Mouse (Mus musculus) fat pad, adult 2 months (tissue): ENCODE data around the gene Svop.

Experiments
- DNase-seq: peaks from one replicate; pipeline ENCODE4 v3.0.0-alpha.2; 2011; ENCODE audit warnings: low read depth, low spot score; ENCODE audit errors: extremely low read depth

Gene Svop

DNA sequence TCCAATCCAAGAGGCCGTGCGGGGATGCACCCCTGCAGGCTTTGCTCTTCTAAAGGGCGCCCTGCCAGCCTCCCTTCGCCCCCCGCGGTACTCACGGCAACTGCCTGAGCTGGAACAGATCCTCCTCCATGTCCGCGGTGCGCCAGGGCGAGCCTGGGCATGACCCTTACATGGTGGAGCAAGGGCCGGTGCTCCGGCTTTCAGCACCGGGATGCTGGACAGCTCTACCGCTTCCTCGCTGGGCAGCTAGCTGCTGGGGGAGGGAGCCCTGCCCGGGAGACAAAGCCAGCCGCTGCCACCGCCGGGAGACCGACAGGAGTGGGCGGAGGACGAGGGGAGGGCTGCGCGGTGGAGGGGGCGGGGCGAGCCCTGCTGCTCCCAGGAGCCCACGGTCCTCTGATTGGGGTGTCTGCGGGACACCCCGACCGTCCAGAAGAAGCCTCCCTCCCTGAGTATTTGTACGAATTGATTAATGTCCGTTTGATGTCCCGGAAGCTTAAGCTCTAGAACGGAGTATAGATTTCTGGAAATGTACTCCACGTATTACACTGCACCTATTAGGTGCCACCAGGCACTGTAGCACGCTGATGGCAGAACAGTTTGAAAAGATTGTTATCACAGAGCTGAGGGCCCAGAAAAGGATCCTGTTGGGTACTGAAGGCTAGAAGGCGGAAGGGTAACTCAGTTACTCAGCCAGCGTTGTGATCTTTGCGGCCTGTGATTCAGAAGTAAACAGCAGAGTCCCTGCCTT is at the start of gene Svop:
Gene Svop, minus strand, starts transcription at position 514 of the 751 bp plus-strand sequence.
- DNase-seq = no peak

DNA sequence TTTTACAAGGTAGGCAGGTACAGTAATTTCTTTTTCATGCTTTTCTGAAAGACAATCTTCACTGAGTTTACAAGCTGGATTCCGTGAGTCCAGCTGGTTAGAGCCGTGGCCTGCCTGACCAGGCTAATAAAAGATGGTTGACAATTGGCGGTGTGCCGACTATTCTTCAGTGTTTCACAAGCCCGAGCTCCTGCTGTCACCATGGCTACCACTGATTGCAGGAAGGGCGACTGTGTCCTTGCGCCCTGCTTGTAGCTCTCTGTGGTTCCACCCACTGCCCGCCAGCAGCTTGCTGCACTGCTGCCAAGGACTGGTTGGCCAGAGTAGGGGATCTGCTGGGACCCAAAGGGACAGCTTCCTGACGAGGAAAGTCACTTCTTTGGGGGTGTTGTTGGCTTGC is 47.8 kb upstream of the Svop start:
- no peak for DNase-seq

DNA sequence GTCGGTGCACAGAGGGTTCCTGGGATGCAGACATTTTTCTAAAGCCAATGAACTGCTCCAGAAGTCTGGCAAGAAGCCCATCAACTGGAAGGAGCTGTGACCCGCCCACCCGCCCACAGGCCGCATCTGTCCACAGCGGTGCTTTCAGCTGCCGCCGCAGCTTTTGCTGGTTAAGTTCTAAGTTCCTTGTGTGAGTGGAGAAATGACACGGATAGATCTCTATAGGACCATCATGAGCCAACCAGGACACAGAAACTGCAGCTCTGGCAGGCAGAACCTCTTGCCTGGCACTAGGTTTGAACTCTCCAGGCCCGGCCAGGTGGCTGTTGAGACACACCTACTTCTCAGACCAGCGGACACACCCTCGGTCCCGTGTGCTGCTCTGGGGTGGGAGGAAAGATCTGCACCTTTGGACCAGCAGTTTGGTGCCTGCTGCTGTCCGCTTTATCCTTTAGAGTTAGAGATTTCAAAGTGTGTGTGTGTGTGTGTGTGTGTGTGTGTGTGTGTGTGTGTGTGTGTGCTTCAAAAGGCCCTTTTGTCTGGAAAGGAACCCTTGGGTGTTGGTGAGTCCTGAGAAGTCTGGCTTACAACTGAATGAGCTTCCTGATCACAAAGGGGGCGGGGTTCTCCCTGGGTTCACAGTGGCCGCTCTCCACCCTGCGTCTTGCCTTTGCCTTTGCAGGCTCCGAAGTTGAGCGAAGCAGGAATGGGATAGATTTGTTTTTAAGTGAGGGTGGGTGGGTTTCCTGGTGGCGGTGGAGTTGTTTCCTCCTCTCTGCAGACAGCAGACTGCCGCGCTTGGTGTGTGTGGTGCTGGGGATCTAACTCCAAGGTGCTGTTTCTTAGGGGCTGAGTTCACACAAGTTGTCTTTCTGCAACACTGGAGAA is 47.2 kb upstream of the Svop start:
- DNase-seq = no peak

DNA sequence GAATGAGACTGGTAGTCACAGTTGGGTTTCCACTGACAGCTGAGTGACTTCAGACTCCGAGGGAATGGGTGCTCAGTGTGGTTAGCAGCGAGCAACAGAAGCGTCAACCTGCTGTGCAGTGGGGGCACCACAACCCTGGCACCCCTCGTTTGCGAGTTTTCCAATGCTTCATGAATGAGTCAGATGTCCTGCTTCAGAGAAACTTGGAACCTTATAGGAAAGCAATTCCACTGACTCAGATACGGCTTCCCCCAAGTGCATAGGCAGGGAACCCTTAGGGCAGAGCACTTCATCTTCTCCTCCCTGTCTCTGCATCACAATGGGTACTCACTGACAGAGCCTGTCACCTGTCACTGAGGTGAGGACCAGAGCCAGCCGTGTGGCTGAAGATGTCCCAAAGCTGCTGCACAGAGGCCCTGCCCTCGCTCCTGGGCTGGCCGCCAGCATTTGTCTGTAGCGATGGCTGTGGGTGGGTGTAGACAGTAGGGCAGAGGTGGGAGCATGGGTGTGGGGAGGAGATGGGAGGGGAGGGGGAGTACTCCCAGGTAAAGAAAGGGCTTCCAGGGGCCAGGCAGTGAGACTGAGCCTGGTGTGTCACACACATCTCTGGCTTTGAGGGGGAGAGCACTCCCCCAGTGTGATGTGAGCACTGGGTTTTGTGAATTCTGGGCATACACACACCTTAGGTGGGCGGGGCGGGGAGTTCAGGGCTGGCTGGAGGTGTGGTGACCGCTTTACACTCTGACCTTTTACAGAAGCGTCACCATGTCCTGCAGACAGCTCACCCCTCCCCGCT is 46.3 kb upstream of the Svop start:
- no peak for DNase-seq

DNA sequence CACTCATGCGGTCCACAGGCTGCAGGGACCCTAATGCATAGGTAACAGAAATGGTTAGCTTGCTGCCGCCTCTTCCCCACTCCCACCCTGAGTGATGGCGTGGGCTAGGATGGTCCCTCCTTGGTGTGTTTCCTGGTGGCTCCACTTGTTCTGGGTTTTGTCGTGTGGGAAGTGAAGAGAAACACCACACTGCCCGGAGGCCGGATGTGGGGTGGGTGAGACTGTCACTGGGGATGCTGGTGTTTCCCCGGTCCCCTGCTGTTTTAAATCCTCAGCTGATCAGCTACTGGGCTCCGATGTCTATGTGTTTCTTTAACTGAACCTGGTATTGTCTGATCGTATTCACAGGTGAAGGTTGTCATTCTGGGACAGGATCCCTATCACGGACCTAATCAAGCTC is 44.1 kb upstream of the Svop start:
- DNase-seq = no peak

DNA sequence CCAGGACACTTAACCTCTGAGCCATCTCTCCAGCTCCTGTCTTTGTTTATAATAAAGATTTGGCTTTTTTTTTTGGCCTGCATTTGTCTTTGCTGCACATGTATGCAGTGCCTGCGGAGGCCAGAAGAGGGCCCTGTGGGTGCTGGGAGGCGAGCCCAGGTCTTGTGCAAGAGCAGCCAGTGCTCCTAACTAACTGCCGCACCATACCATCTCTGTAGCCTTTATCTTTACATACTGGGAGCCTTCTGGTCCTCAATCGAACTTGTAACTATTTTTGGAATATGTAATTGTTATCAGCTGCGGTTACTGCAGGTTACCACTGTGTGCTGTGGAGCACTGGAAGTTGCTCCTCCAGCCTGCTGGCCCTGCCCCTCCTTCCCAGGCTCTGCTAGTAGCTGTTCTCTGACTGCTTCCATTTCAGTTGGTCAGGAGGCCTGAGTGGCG is 42.7 kb upstream of the Svop start:
- no peak for DNase-seq

- no peak for DNase-seq
Measured at GRCm38 (mm10) chr5:114132841-114133240, 41.5 kb upstream of the Svop start.

- no peak for DNase-seq
Measured at GRCm38 (mm10) chr5:114131521-114131840, 40.1 kb upstream of the Svop start.

DNA sequence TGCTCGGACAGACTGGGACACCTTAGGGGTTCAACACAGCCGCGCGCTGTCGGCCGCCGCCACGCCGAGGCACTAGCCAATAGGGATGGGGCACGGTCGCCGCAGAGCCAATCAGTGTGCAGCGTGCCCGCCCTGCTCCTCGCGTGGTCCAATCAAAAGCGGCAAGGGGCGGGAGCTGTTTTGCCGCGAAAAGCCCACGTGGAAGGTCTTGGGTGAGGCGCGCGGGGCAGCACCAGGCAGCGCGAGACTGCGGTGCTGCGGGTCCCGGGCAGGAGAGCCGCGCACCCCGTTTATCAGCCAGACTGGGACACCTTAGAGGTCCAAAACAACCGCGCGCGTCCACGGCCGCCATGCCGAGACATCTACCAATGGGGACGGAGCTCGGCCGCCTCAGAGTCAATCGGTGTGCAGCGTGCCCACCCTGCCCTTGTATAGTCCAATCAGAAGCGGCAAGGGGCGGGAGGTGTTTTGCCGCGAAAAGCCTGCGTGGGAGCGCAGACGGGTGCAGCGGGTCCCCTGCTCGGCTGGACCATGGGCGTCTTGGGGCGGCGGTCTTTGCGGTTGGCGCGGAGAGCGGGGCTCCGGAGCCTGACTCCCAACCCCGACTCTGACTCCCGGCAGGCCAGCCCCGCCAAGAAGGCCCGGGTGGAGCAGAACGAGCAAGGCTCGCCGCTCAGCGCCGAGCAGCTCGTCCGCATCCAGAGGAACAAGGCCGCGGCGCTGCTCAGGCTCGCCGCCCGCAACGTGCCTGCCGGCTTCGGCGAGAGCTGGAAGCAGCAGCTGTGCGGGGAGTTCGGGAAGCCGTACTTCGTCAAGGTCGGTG is 39.5 kb upstream of the Svop start:
- DNase-seq = no peak

DNA sequence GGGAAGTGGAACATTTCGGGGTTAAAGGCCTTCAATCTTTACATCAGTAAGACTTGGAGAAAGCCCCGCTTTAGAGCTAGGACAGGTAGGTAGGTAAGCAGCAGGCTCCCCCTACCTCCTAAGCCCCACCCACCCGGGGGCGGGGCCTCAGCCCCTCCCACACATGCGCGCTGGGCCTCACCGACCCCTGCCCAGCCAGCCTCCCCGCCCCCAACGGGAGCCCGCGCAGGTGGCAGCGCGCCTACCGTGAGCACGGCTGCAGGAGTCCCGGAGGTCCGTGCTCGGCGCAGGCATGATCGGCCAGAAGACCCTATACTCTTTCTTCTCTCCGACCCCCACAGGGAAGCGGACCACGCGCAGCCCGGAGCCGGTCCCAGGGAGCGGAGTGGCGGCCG is 38.8 kb upstream of the Svop start, which contains the start of gene Ung:
Gene Ung, plus strand, starts transcription at position 176 of the 395 bp plus-strand sequence.
- no peak for DNase-seq

- DNase-seq = no peak
Measured at GRCm38 (mm10) chr5:114129550-114130210, 38.3 kb upstream of the Svop start.

GRCm38 (mm10) chr5:114127374-114128349 is 36.3 kb upstream of the Svop start, which contains the start of gene Alkbh2:
Gene Alkbh2, minus strand, starts transcription at chr5:114128218.
- DNase-seq = no peak

DNA sequence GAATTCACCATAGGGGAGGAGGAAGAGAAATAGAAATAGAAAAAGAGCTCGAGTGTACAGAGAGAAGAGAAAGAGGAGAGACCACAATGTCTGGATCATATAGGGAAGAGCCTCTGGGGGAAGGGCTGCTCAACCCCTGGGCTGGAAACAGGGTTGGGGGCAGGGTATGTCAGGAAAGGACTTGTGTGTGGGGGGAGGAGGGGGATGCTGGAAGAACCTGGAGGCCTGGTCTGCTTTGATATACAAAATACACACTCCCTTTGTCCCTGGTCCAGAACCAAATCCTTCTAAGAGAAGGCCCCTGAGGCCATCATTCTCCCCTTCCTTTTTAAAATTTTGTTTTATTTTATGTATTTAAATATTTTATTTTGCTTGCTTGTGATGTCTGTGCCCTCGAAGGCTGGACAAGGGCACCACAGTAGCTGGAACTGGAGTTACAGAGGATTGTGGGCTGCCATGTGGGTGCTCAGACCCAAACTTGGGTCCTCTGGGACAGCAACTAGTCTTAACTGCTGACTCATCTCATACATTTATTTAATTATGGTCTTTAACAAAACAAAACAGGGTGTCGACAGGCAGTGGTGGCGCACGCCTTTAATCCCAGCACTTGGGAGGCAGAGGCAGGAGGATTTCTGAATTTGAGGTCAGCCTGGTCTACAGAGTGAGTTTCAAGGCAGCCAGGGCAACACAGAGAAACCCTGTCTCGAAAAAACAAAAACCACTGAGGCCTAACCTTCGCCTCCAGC is 35.3 kb upstream of the Svop start:
- no peak for DNase-seq

DNA sequence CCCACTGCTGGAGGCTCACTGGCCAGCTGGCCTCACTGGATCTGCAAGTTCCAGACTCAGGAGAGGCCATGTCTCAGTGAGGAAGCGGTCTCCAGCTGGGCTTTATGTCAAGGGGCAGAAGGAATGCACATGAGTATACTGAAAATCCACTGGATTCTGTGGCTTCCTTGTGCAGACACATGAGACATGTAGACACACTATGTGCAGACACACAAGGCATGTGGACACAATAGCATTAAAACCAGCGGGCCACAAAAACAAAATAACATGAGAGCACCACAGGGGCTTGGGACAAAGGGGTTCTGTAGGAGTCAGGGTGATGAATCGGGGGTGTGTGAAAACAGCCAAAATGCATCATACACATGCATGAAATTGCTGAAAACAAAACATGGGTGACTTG is 34.6 kb upstream of the Svop start:
- no peak for DNase-seq

DNA sequence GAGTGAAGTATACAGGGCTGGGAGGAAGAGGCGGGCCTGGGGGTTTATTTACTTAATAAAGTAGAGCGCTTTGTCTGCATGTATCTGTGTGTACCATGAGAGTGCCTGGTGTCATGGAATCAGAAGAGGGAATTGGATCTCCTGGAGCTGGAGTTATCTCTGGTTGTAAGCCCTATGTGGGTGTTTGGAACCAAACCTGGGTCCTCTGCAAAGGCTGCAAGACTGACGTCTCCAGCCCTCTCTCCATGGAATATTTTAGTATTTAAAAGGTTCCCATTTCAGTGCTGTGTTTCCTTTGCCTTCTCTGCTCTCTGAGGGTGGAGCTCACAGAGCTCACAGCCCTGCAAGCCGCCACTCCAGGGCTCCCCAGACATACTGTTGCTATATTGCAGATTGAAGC is 28.4 kb upstream of the Svop start:
- DNase-seq = no peak

DNA sequence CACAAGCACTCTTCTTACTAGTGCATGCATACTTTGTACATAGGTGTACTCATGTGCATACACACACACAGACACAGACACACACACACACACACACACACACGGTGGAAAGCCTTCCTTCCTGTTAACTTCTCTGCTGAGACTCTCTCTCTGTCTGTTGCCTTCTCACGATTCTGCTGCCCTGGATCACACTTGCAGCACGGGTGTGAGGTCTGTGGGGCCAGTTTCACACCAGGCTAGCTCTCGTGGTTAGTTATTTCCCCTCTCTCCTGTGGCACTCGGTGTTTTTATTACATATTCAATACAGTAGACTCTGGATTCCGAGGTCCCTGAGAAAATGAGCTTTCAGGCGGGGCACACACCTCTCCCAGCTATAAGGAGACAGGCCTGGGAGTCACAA is 25.2 kb upstream of the Svop start:
- no peak for DNase-seq

- DNase-seq = no peak
Measured at GRCm38 (mm10) chr5:114115030-114115429, 23.7 kb upstream of the Svop start.

- no peak for DNase-seq
Measured at GRCm38 (mm10) chr5:114113334-114113733, 22.0 kb upstream of the Svop start.
